Mouse (Mus musculus) midbrain, embryonic 12.5 days (tissue): ENCODE data around the gene Ms4a6c. TPM values are rescaled to one million over a fixed set of nuclear protein-coding genes. Genes with fewer than 3 reads are reported as not detected.
"Not testable (repeated sequence)": the region's sequence is repeated elsewhere in the genome, so short reads cannot be mapped to it uniquely, and the experiment has no call there.

Source experiments
- ATAC-seq: fragments of 200-750 bp; cut with Nextera tagmentation; 2 replicates; pipeline ENCODE4 v1.8.0; 2017; ENCODE audit warnings: low read depth, moderate TSS enrichment, moderate library complexity; ENCODE audit not compliant: low FRiP score
- H3K27ac ChIP-seq: fragments of 300-500 bp; sonication (generic); replicated peaks from 2 replicates; pipeline ENCODE4 v1.5.1; 2016; ENCODE audit warnings: mild to moderate bottlenecking
- H3K27me3 ChIP-seq: fragments of 300-500 bp; sonication (generic); 2 replicates; pipeline ENCODE4 v1.6.1; 2016; ENCODE audit warnings: mild to moderate bottlenecking
- H3K36me3 ChIP-seq: fragments of 300-500 bp; sonication (generic); 2 replicates; pipeline ENCODE4 v1.6.1; 2016
- H3K4me1 ChIP-seq: fragments of 300-500 bp; sonication (generic); 2 replicates; pipeline ENCODE4 v1.6.1; 2016
- H3K4me2 ChIP-seq: fragments of 300-500 bp; sonication (generic); replicated peaks from 2 replicates; pipeline ENCODE4 v1.6.1; 2016; ENCODE audit warnings: mild to moderate bottlenecking, moderate library complexity
- H3K4me3 ChIP-seq: fragments of 300-500 bp; sonication (generic); 2 replicates; pipeline ENCODE4 v1.5.1; 2016; ENCODE audit warnings: mild to moderate bottlenecking
- H3K9ac ChIP-seq: fragments of 300-500 bp; sonication (generic); replicated peaks from 2 replicates; pipeline ENCODE4 v1.6.1; 2016; ENCODE audit warnings: mild to moderate bottlenecking, moderate library complexity
- H3K9me3 ChIP-seq: fragments of 300-500 bp; sonication (generic); 2 replicates; pipeline ENCODE4 v1.6.1; 2016; ENCODE audit warnings: mild to moderate bottlenecking
- WGBS: fragments of 180-500 bp; shearing (Covaris S2); methylation state at CpG from one replicate; pipeline ENCODE4 v1.1.7; 2016; 5-methylcytosine and 5-hydroxymethylcytosine counted together
- polyA plus RNA-seq: library from polyadenylated mRNA; unstranded; fragments of >200 nt; fragmentation: Nextera tagmentation; extraction: Ambion mirVana; gene quantifications from 2 replicates; pipeline ENCODE4 v1.2.1, GENCODE M21; 2016

Ms4a6c gene
- polyA plus RNA-seq, 1 experiment from 2014 or later: 3.1 TPM

DNA sequence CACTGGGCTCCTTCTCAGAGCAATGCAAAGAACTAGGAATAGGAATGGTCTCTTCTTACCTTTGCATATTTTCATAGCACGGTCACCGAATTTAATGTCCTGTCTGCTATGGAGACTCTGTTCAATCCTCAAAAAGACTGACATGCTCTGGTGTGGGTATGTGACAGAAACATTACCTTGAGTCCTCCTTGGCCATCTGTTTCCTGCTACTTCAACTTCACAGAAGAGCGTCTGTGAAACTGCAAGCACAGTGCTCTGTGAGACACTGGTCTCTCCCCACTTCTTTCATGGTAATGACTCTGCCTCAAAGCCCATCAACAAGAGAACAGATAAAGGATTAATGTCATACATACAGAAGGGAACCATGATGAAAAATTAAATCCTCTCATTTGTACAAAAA, 15.2 kb downstream of the Ms4a6c start:
- Histone ChIP-seq H3K36me3 (no peaks in the 10 kb centered on the region), H3K27ac (no peak overlapping the region), H3K4me1 (no peaks in the 10 kb centered on the region), H3K9me3 (no peaks in the 10 kb centered on the region), H3K27me3 (no peaks in the 10 kb centered on the region), H3K4me2 (no peak overlapping the region), H3K4me3 (no peak overlapping the region), H3K9ac (no peak overlapping the region)
- WGBS: 84% methylated on average over 3 of the region's 3 CpGs
- no peak for ATAC-seq

DNA sequence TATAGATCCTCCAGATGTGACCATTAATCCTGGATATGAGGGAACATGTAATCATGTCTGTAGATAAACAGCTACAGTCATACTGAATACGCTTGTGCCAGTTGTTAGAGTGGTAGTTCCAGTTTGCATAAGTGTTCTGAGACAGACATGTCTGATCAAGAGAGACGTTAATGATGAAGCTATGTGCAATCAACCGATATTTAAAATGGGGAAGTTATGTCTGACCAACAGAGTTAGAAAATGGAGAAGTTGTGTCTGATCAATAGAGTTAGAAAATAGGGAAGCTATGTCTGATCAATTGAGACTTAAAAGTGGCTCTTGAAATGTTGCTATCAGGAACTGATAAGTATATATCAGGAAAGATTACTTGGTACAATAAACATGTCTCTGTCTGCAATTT, 16.1 kb downstream of the Ms4a6c start:
- ATAC-seq: no peak
- H3K4me1 ChIP-seq: no peaks in the 10 kb centered on the region
- H3K27ac ChIP-seq: no peak overlapping the region
- H3K4me3 ChIP-seq: no peak overlapping the region
- H3K36me3 ChIP-seq: no peaks in the 10 kb centered on the region
- WGBS: 92% methylated on average over 3 of the region's 3 CpGs
- H3K9ac ChIP-seq: no peak overlapping the region
- no peaks in the 10 kb centered on the region for H3K27me3 ChIP-seq
- H3K4me2 ChIP-seq: no peak overlapping the region
- H3K9me3 ChIP-seq: no peaks in the 10 kb centered on the region

DNA sequence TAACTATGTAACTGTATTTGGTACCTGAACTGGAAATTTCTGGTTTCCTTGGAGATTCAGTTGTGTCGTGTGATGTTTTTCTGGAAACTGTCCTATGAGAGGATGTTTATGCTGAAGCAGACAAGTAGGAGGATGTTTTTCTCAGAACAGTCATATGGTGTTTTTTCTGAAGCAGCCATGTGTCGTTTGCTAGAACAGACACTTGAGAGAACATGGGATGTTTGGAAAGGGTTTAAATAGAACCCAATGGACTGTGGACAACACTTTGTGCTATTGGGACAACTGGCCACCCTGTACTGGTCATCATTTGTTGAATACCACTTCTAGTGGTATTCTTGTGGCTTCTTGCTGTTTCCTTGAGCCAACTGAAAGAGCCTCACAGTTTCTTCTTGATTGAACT, 16.6 kb downstream of the Ms4a6c start, which contains the start of gene Gm8369:
Gm8369 (plus strand) TSS at position 193 of the 400 bp plus-strand sequence.
- ATAC-seq: no peak
- H3K36me3 ChIP-seq: no peaks in the 10 kb centered on the region
- 83% methylated on average over 2 of the region's 2 CpGs for WGBS
- H3K4me1 ChIP-seq: no peaks in the 10 kb centered on the region
- H3K4me2 ChIP-seq: no peak within 1 kb of the TSS
- H3K27me3 ChIP-seq: no peaks in the 10 kb centered on the region
- H3K4me3 ChIP-seq: no peak within 1 kb of the TSS
- no peak within 1 kb of the TSS for H3K27ac ChIP-seq
- no peak within 1 kb of the TSS for H3K9ac ChIP-seq
- H3K9me3 ChIP-seq: no peaks in the 10 kb centered on the region

DNA sequence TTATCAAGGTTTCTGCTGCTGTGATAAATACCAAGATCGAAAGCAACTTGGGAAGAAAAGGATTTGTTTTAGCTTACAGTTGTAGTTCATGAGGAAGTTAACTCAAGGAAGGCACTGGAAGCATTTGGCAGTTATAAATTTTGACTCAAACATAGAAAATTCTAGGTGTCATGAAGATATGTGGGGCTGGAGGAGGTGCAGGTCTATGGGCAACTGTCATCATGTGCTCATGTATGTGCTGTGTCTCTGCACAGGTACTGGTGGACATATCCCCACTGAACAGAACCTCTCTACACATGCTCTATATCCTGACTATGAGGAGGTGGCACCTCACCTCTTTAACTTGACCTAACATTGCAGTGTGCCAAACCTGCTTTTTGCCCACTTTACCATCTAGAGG, 17.4 kb downstream of the Ms4a6c start:
- H3K9ac ChIP-seq: no peak overlapping the region
- no peaks in the 10 kb centered on the region for H3K36me3 ChIP-seq
- no peaks in the 10 kb centered on the region for H3K4me1 ChIP-seq
- no peak overlapping the region for H3K4me3 ChIP-seq
- ATAC-seq: no peak
- no peaks in the 10 kb centered on the region for H3K9me3 ChIP-seq
- no peaks in the 10 kb centered on the region for H3K27me3 ChIP-seq
- H3K4me2 ChIP-seq: no peak overlapping the region
- 90% methylated on average over 1 of the region's 1 CpGs for WGBS
- H3K27ac ChIP-seq: no peak overlapping the region

DNA sequence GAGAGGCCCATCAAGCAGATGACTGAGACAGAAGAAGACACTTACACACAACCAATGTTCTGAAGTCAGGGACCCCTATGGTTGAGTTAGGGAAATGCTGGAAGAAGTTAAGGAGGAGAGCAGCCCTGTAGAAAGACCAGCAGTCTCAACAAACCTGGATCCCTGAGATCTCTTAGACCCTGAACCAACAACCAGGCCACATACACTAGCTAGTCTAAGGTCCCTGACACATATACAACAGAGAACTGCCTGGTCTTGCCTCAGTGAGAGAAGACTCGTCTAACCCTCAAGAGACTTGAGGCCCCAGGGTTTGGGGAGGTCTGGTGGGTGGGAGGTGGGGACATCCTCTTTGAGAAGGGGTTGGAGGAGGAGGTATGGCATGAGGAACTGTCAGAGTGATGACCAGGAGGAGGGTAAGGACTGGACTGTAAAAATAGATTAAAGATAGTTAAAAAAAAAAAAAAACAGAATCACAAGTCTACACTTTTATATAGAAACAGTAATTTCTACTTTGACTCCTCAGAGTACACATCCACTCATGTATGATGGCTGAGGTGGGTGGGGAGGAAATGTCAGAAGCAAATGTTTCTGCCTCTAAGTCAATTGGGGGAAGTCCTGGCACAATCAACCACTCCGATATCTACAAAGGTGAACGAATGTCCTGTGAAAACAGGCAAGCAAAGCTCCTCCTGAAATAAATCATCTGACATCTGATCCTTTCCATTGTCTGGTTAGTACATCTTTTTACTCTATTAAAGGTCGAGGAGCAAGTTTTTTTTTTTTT, 22.4 kb downstream of the Ms4a6c start:
- 75% methylated on average over 4 of the region's 4 CpGs for WGBS
- no peaks in the 10 kb centered on the region for H3K36me3 ChIP-seq
- H3K4me1 ChIP-seq: no peaks in the 10 kb centered on the region
- H3K4me3 ChIP-seq: no peak overlapping the region
- no peak overlapping the region for H3K9ac ChIP-seq
- H3K27me3 ChIP-seq: no peaks in the 10 kb centered on the region
- H3K9me3 ChIP-seq: no peaks in the 10 kb centered on the region
- H3K27ac ChIP-seq: no peak overlapping the region
- no peak for ATAC-seq
- no peak overlapping the region for H3K4me2 ChIP-seq

DNA sequence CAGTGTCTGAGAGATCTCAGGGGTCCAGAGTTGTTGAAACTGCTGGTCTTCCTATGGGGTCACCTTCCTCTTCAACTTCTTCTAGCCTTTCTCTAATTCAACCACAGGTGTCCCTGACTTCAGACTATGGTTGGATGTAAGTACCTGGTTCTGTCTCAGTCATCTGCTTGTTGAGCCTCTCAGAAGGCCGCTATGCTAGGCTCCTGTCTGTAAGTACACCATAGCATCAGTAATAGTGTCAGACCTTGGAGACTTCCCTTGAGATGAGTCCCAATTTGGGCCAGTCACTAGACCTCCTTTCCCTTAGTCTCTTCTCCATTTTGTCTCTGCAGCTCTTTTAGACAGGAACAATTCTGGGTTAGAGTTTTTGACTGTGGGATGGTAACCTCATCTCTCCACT, 23.5 kb downstream of the Ms4a6c start:
- no peak overlapping the region for H3K9ac ChIP-seq
- no peaks in the 10 kb centered on the region for H3K27me3 ChIP-seq
- no peaks in the 10 kb centered on the region for H3K4me1 ChIP-seq
- ATAC-seq: no peak
- H3K9me3 ChIP-seq: no peaks in the 10 kb centered on the region
- H3K36me3 ChIP-seq: no peaks in the 10 kb centered on the region
- H3K4me3 ChIP-seq: no peak overlapping the region
- H3K4me2 ChIP-seq: no peak overlapping the region
- WGBS: 81% methylated on average over 1 of the region's 1 CpGs
- no peak overlapping the region for H3K27ac ChIP-seq

DNA sequence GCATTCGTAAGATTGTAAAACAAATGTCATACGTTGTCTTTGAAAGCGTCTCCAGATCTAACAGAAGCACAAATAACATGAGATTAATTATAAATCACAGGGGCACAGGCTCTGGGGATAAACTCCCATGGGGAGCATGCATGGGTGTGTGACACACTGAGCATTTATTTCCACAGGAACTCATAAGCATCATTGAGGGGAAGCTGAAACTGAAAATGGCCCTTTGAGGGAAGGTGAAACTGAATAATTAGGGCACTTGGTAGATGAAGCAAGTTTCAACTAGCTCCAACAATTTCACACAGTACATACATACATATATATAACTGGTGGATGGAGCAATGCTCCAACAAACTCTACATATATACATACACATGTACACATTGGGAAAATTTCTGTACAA, 25.4 kb downstream of the Ms4a6c start:
- no peak overlapping the region for H3K4me2 ChIP-seq
- no peaks in the 10 kb centered on the region for H3K4me1 ChIP-seq
- no peaks in the 10 kb centered on the region for H3K27me3 ChIP-seq
- no peak overlapping the region for H3K9ac ChIP-seq
- 89% methylated on average over 3 of the region's 3 CpGs for WGBS
- H3K4me3 ChIP-seq: no peak overlapping the region
- H3K27ac ChIP-seq: no peak overlapping the region
- no peak for ATAC-seq
- H3K9me3 ChIP-seq: no peaks in the 10 kb centered on the region
- H3K36me3 ChIP-seq: no peaks in the 10 kb centered on the region

DNA sequence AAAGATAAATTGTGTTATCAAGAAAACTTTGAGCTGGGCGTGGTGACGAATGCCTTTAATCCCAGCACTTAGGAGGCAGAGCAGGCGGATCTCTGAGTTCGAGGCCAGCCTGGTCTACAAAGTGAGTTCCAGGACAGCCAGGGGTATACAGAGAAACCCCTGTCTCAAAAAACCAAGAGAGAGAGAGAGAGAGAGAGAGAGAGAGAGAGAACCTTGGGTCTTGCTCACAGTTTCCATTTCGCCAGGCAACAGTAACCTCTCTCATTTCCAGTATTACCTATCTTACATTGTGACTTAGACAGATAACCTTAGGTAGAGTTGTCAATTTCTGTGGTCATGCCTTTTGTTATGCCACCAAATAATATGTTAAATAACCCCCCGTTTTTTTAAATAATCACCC, 27.2 kb downstream of the Ms4a6c start:
- WGBS: 86% methylated on average over 6 of the region's 6 CpGs
- H3K36me3 ChIP-seq: no peaks in the 10 kb centered on the region
- ATAC-seq: no peak

DNA sequence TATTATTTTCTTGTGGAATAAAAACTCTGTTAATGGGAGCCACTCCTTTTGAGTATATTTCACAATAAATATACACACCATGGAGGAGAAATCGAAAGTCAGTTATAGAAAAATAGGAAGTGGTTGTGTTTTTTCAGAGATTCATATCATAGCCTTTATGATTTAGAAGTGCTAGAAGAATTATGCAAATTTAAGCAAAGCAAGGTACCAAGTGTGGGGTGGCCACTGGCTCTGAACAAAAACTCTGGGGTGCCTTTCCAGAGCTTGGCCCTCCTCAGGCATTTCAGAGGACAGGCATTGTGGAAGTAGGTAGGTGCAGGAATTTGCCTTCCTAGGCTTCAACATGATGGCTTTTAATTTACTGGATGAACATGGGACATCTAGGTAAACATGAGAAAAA, 28.1 kb downstream of the Ms4a6c start:
- H3K4me3 ChIP-seq, H3K9ac ChIP-seq, H3K9me3 ChIP-seq, H3K4me1 ChIP-seq, H3K27ac ChIP-seq, H3K4me2 ChIP-seq, ATAC-seq, H3K27me3 ChIP-seq, H3K36me3 ChIP-seq: not testable (repeated sequence)
- WGBS: 80% methylated on average over 1 of the region's 1 CpGs

More for the DNA sequence above, 27.2 kb downstream of the Ms4a6c start:
- Histone ChIP-seq H3K27ac (no peak overlapping the region), H3K9ac (no peak overlapping the region), H3K4me2 (no peak overlapping the region), H3K4me3 (no peak overlapping the region), H3K9me3 (no peaks in the 10 kb centered on the region), H3K27me3 (no peaks in the 10 kb centered on the region), H3K4me1 (no peaks in the 10 kb centered on the region)

DNA sequence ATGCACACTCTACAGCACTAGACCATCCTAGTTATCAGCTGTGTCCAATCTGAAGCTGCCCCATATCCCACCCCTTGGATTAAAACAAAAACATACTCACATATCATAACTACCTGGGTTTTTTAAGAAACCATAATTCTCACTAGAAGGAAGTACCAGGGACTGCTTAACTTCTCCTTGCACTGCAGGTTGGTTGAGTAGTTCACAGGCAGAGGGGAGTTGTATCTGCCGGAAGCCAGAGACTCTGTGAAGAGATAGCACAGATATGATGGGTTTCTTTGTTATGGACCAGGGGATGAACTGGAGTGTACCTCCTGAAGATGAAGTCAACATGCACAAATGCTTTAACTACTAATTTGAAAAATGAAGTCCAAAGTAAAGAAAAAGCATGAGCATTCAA, 31.6 kb downstream of the Ms4a6c start:
- Histone ChIP-seq H3K27ac (no peak overlapping the region), H3K9me3 (no peaks in the 10 kb centered on the region), H3K36me3 (no peaks in the 10 kb centered on the region), H3K4me1 (no peaks in the 10 kb centered on the region), H3K27me3 (no peaks in the 10 kb centered on the region), H3K4me3 (no peak overlapping the region), H3K9ac (no peak overlapping the region), H3K4me2 (no peak overlapping the region)
- ATAC-seq: no peak
- 90% methylated on average over 1 of the region's 1 CpGs for WGBS

DNA sequence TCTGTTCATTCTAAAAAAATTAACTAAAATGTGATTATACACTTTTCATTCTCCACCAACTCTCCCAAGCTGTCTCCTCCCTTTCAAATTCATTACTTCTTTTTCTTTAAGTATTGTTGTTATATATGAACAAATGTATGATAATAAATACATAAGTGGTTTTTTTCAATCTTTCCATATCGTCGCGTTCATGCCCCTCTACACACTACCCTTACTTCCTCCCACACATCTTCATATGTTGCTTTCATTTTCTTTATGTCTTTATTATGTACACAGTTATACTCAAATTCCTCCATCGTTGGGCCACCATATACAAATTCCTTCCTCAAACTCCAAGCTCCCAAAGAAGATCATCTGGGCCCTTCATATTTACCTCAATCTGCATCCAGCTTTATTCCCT, 32.2 kb downstream of the Ms4a6c start:
- Histone ChIP-seq H3K4me1 (no peaks in the 10 kb centered on the region), H3K4me3 (no peak overlapping the region), H3K9me3 (no peaks in the 10 kb centered on the region), H3K9ac (no peak overlapping the region), H3K4me2 (no peak overlapping the region), H3K27me3 (no peaks in the 10 kb centered on the region), H3K27ac (no peak overlapping the region), H3K36me3 (no peaks in the 10 kb centered on the region)
- WGBS: 94% methylated on average over 4 of the region's 4 CpGs
- ATAC-seq: no peak

DNA sequence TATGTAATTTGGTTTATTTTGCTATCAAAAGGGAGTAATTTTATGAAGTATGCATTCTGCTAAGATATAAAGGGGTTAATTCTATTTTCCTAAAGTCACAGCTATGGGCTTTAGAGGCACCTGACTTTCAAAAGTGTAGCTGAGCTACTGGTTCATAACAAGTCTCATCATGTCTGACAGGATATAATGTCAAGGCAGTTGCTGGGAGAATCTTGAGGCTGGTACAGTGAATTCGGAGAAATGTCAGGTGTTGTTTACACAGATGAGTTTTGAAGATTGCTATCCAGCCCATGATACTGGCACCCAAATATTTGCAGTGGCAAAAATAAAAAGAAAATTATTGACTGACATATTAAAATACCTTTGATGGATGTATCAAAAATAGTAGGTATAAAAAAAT, 35.7 kb downstream of the Ms4a6c start:
- H3K9ac ChIP-seq: no peak overlapping the region
- no peaks in the 10 kb centered on the region for H3K4me1 ChIP-seq
- H3K27ac ChIP-seq: no peak overlapping the region
- 71% methylated on average over 1 of the region's 1 CpGs for WGBS
- H3K4me2 ChIP-seq: no peak overlapping the region
- H3K27me3 ChIP-seq: no peaks in the 10 kb centered on the region
- no peak for ATAC-seq
- no peaks in the 10 kb centered on the region for H3K36me3 ChIP-seq
- H3K4me3 ChIP-seq: no peak overlapping the region
- H3K9me3 ChIP-seq: no peaks in the 10 kb centered on the region

DNA sequence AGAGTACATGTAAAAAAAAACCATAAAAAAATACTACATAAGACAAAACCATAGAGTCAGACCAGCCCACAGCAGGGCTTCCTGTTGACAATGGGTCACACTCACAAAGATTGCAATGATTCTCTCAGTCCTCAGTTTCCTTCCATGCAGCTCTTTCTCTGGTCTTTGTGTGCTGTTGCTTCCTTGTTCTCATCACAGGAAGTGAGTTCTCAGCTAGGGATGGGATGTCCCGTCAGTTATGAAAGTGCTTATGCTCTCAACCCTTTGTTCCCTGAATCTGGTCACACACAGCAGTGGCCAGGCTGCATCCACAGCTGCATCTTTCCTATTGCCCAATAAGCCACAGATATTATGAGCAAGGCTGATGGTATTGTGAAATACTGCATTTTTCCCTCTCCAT, 44.3 kb downstream of the Ms4a6c start:
- Histone ChIP-seq H3K9ac (no peak overlapping the region), H3K4me3 (no peak overlapping the region), H3K9me3 (no peaks in the 10 kb centered on the region), H3K36me3 (no peaks in the 10 kb centered on the region), H3K27ac (no peak overlapping the region), H3K4me2 (no peak overlapping the region), H3K4me1 (no peaks in the 10 kb centered on the region), H3K27me3 (no peaks in the 10 kb centered on the region)
- ATAC-seq: no peak
- 64% methylated on average over 1 of the region's 1 CpGs for WGBS
